Mouse (Mus musculus) thymus, adult 2 months (tissue): ENCODE data around the gene Nsf.

Source experiments
- CTCF ChIP-seq: fragments of 200-500 bp; IDR thresholded peaks from 2 replicates; pipeline ENCODE4 v1.5.1; 2012; ENCODE audit warnings: mild to moderate bottlenecking, control low read depth, low read length, moderate library complexity, borderline replicate concordance; ENCODE audit not compliant: control insufficient read depth, poor library complexity, insufficient read depth; ENCODE audit errors: extremely low read depth
- POLR2A ChIP-seq: fragments of 200-500 bp; IDR thresholded peaks from 2 replicates; pipeline ENCODE4 v1.6.1; 2012; ENCODE audit warnings: mild to moderate bottlenecking, low read length, control low read depth, moderate library complexity; ENCODE audit not compliant: control insufficient read depth, poor library complexity, insufficient read depth; ENCODE audit errors: extremely low read depth

DNA sequence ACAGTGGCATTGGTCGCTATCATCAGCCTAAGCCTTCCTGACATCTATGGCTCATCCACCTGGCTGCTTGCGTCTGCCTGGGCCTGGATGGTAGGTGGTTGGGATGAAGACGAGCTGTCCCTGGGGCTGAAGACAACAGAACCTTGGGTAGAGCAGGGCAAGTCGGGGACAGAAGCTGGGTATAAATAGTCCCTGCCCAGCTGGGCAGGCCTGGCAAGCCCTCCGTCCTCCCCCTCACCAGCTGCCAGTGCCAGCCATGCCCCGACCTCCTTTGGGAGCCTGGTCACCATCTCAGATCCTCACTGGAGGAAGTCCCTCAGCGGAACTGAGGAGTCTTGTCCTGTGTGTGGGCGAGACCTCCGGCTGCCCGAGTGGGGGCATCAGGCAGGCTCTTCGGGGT is 149.7 kb downstream of the Nsf start:
- TF ChIP-seq POLR2A (no peak), CTCF (no peak)
